Mouse (Mus musculus) MEL (cell line): ENCODE data around the gene Gpx4.

Source experiments
- BHLHE40 ChIP-seq: IDR thresholded peaks from 2 replicates; pipeline ENCODE4 v1.6.1; 2012; ENCODE audit warnings: low read depth, mild to moderate bottlenecking, inconsistent platforms, low read length, improper control_type of control experiment, borderline replicate concordance
- CTCF ChIP-seq, 3 experiments: IDR thresholded peaks in 2 of 3; conservative IDR thresholded peaks in 1 of 3; 2 replicates each; pipeline ENCODE4 v1.5.1; 2011 to 2012; ENCODE audit warnings: low read length in 3 of 3, low read depth in 2 of 3, mild to moderate bottlenecking in 2 of 3, improper control_type of control experiment in 1 of 3, inconsistent platforms in 1 of 3, mixed read lengths in 1 of 3, moderate library complexity in 1 of 3; ENCODE audit not compliant: control insufficient read depth in 1 of 3, insufficient read depth in 1 of 3, poor library complexity in 1 of 3, severe bottlenecking in 1 of 3
- E2F4 ChIP-seq: IDR thresholded peaks from 2 replicates; pipeline ENCODE4 v1.6.1; 2011; ENCODE audit warnings: low read depth, low read length, improper control_type of control experiment, borderline replicate concordance
- EP300 ChIP-seq, 2 experiments: IDR thresholded peaks; 2 replicates each; pipeline ENCODE4 v1.6.1; 2011; ENCODE audit warnings: improper control_type of control experiment in 2 of 2, low read length in 2 of 2, low read depth in 1 of 2, mild to moderate bottlenecking in 1 of 2
- HCFC1 ChIP-seq: IDR thresholded peaks from 2 replicates; pipeline ENCODE4 v1.6.1; 2012; ENCODE audit warnings: low read depth, mild to moderate bottlenecking, inconsistent platforms, low read length, improper control_type of control experiment, moderate library complexity
- MAX ChIP-seq: IDR thresholded peaks from 2 replicates; pipeline ENCODE4 v1.6.1; 2011; ENCODE audit warnings: low read length, improper control_type of control experiment
- MYC ChIP-seq: IDR thresholded peaks from 2 replicates; pipeline ENCODE4 v1.6.1; 2011; ENCODE audit warnings: low read depth, mild to moderate bottlenecking, low read length, improper control_type of control experiment, moderate library complexity
- POLR2A ChIP-seq, 2 experiments: IDR thresholded peaks; 2 replicates each; pipeline ENCODE4 v1.6.1; 2011 to 2012; ENCODE audit warnings: low read length in 2 of 2, mild to moderate bottlenecking in 2 of 2, control low read depth in 1 of 2, improper control_type of control experiment in 1 of 2, low read depth in 1 of 2, moderate library complexity in 1 of 2; ENCODE audit not compliant: control insufficient read depth in 1 of 2, insufficient read depth in 1 of 2, poor library complexity in 1 of 2
- POLR2AphosphoS2 ChIP-seq: IDR thresholded peaks from 2 replicates; pipeline ENCODE4 v1.6.1; 2011; ENCODE audit warnings: low read length, improper control_type of control experiment
- RAD21 ChIP-seq: IDR thresholded peaks from 2 replicates; pipeline ENCODE4 v1.6.1; 2011; ENCODE audit warnings: mild to moderate bottlenecking, low read depth, low read length, improper control_type of control experiment
- SIN3A ChIP-seq: IDR thresholded peaks from 2 replicates; pipeline ENCODE4 v1.6.1; 2012; ENCODE audit warnings: low read length, improper control_type of control experiment, inconsistent platforms
- SMC3 ChIP-seq: IDR thresholded peaks from 2 replicates; pipeline ENCODE4 v1.6.1; 2011; ENCODE audit warnings: low read depth, low read length, improper control_type of control experiment
- TCF12 ChIP-seq: IDR thresholded peaks from 2 replicates; pipeline ENCODE4 v1.6.1; 2014; ENCODE audit warnings: low read depth, mild to moderate bottlenecking, inconsistent platforms, low read length, improper control_type of control experiment, moderate library complexity

DNA sequence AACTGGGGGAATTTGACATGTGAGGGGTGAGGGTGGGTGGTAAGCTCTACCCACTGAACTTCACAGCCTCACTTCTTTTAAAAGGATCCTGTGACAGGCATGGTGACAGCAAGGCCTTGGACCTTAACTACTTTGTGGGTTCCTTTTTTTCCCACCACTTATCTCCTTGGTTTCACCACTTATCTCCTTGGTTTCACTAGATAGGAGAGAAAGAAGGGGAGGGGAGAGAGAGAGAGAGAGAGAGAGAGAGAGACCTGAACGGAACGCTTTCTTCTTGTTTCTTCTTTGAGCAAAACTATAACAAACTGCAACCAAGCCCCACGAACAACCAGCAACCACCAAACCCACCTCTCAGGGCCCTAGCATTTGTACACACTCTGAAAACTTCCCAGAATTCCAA is 1.9 kb downstream of the Gpx4 start:
- TF ChIP-seq CTCF (IDR thresholded peaks at IDR 0.05 in 2 of 3, conservative IDR thresholded peaks at IDR 0.05 in 1 of 3; ENCODE audit: control insufficient read depth in 1 of 3, insufficient read depth in 1 of 3, low read depth in 2 of 3, low read length in 3 of 3, poor library complexity in 1 of 3, severe bottlenecking in 1 of 3) (no peak), MAX (peak; percentile 57; the same call in 1 of the 2 replicates), EP300 (IDR thresholded peaks at IDR 0.05; ENCODE audit: low read depth in 1 of 2, low read length in 2 of 2) (peak; percentile 87 to 93), SMC3 (no peak), POLR2A (IDR thresholded peaks at IDR 0.05; ENCODE audit: control insufficient read depth in 1 of 2, insufficient read depth in 1 of 2, low read depth in 1 of 2, low read length in 2 of 2, poor library complexity in 1 of 2) (no peak), HCFC1 (peak; percentile 58; the same call in 1 of the 2 replicates), RAD21 (no peak), SIN3A (peak; percentile 92), POLR2AphosphoS2 (no peak), E2F4 (no peak), BHLHE40 (no peak), MYC (peak; percentile 83; the same call in 1 of the 2 replicates), TCF12 (peak; percentile 84)
